Mouse (Mus musculus): ENCODE data around the gene Vmn2r102.

The Vmn2r102 gene
- long read RNA-seq, experiment 1 = 0 reads
- long read RNA-seq, experiment 2 = 0 reads

- intact Hi-C loops (cut with DNase I) = no loop called here
Observed at GRCm38 (mm10) chr17:19660028-19660427, at the start of gene Vmn2r102. TSS of gene Vmn2r102 (plus strand) at chr17:19660328.

GRCm38 (mm10) chr17:19629328-19629727 is 30.8 kb upstream of the Vmn2r102 start:
- intact Hi-C loops (cut with DNase I) = no loop called here

- intact Hi-C loops (cut with DNase I) = no loop called here
Observed at GRCm38 (mm10) chr17:19658447-19658846, 1.7 kb upstream of the Vmn2r102 start.

GRCm38 (mm10) chr17:19692062-19692461 is 31.9 kb downstream of the Vmn2r102 start:
- intact Hi-C loops (cut with DNase I) = no loop called here
